Comparison of ENCODE assay signal across 19 mouse cellular contexts in genomic region chr14:115432368-115432767, GRCm38 (mm10).
"Had no signal": no experiment of that assay in that cellular context is flagged by ENCODE, and none has a peak within 500 bp of the region (broad histone marks: within the 10 kb centered on the region; RNA-seq: fewer than 3 reads in every experiment).

No protein-coding gene starts in this region.

- H3K4me1 ChIP-seq: kidney, embryonic 15.5 days; limb, embryonic 12.5 days; limb, embryonic 15.5 days; midbrain, embryonic 12.5 days; midbrain, embryonic 15.5 days; stomach, embryonic 15.5 days had no signal

- DNase-seq: kidney, adult 8-10 months; kidney, postnatal 10 days; kidney, postnatal 36 days; left cerebral cortex, postnatal 4 days; liver, postnatal 0 days; lung, embryonic 14.5 days; right cerebral cortex, postnatal 25 days; spleen, adult 18-20 months; thymus, postnatal 25 days had no signal

- H3K9ac ChIP-seq: kidney, embryonic 15.5 days; limb, embryonic 12.5 days; limb, embryonic 15.5 days; liver, embryonic 14.5 days; liver, postnatal 0 days; lung, embryonic 14.5 days; midbrain, embryonic 12.5 days; midbrain, embryonic 15.5 days; stomach, embryonic 15.5 days had no signal

- H3K4me2 ChIP-seq: kidney, embryonic 15.5 days; limb, embryonic 12.5 days; limb, embryonic 15.5 days; liver, embryonic 11.5 days; lung, embryonic 14.5 days; midbrain, embryonic 12.5 days; midbrain, embryonic 15.5 days; stomach, embryonic 15.5 days had no signal

- H3K4me3 ChIP-seq: kidney, embryonic 15.5 days; limb, embryonic 12.5 days; limb, embryonic 15.5 days; midbrain, embryonic 12.5 days; midbrain, embryonic 15.5 days; stomach, embryonic 15.5 days had no signal

- H3K27ac ChIP-seq: kidney, embryonic 15.5 days; limb, embryonic 12.5 days; limb, embryonic 15.5 days; liver, embryonic 14.5 days; macrophage; midbrain, embryonic 12.5 days; midbrain, embryonic 15.5 days; stomach, embryonic 15.5 days had no signal

- ATAC-seq: liver, postnatal 0 days; lung, postnatal 0 days; midbrain, embryonic 15.5 days had no signal

- H3K36me3 ChIP-seq: kidney, embryonic 15.5 days; limb, embryonic 12.5 days; limb, embryonic 15.5 days; midbrain, embryonic 12.5 days; midbrain, embryonic 15.5 days; stomach, embryonic 15.5 days had no signal

- H3K9me3 ChIP-seq: kidney, embryonic 15.5 days; limb, embryonic 12.5 days; limb, embryonic 15.5 days; midbrain, embryonic 12.5 days; midbrain, embryonic 15.5 days; stomach, embryonic 15.5 days had no signal

- H3K27me3 ChIP-seq: kidney, embryonic 15.5 days; limb, embryonic 12.5 days; limb, embryonic 15.5 days; midbrain, embryonic 12.5 days; midbrain, embryonic 15.5 days; stomach, embryonic 15.5 days had no signal
